Mouse (Mus musculus) liver, adult 2 months (tissue): ENCODE data around the gene Exosc3. TPM values are rescaled to one million over a fixed set of nuclear protein-coding genes. Genes with fewer than 3 reads are reported as not detected.
"Not testable (repeated sequence)": the region's sequence is repeated elsewhere in the genome, so short reads cannot be mapped to it uniquely, and the experiment has no call there.

Experiments used
- DNase-seq: peaks from one replicate; pipeline ENCODE4 v3.0.0-alpha.2; 2011; ENCODE audit warnings: low read depth, low spot score; ENCODE audit errors: extremely low read depth
- H3K27ac ChIP-seq: fragments of 200-500 bp; replicated peaks from 2 replicates; pipeline ENCODE4 v1.5.1; 2012; ENCODE audit warnings: low read depth, mild to moderate bottlenecking, control low read depth, inconsistent platforms, low read length; ENCODE audit not compliant: insufficient read depth
- H3K27me3 ChIP-seq: fragments of 200-500 bp; 2 replicates; pipeline ENCODE4 v1.6.1; 2012; ENCODE audit warnings: mild to moderate bottlenecking, moderate library complexity, low read length, inconsistent platforms; ENCODE audit not compliant: control insufficient read depth, insufficient read depth
- H3K36me3 ChIP-seq: fragments of 200-500 bp; 2 replicates; pipeline ENCODE4 v1.6.1; 2012; ENCODE audit warnings: low read length, inconsistent platforms; ENCODE audit not compliant: control insufficient read depth, insufficient read depth
- H3K4me1 ChIP-seq: fragments of 200-500 bp; 2 replicates; pipeline ENCODE4 v1.6.1; 2011; ENCODE audit warnings: low read length; ENCODE audit not compliant: control insufficient read depth, insufficient read depth
- H3K4me3 ChIP-seq: fragments of 200-500 bp; 2 replicates; pipeline ENCODE4 v1.5.1; 2011; ENCODE audit warnings: low read depth, mild to moderate bottlenecking, control low read depth, low read length, moderate library complexity; ENCODE audit not compliant: insufficient read depth
- H3K79me2 ChIP-seq: fragments of 200-500 bp; 2 replicates; pipeline ENCODE4 v1.6.1; 2012; ENCODE audit warnings: inconsistent platforms, mild to moderate bottlenecking, low read length, moderate library complexity; ENCODE audit not compliant: control insufficient read depth, insufficient read depth
- H3K9ac ChIP-seq: fragments of 200-500 bp; 2 replicates; pipeline ENCODE4 v1.6.1; 2012; ENCODE audit warnings: low read depth, mild to moderate bottlenecking, control low read depth, inconsistent platforms, low read length
- CTCF ChIP-seq: fragments of 200-500 bp; IDR thresholded peaks from 2 replicates; pipeline ENCODE4 v1.5.1; 2011; ENCODE audit warnings: low read depth, low read length, control low read depth
- POLR2A ChIP-seq: fragments of 200-500 bp; IDR thresholded peaks from 2 replicates; pipeline ENCODE4 v1.6.1; 2011; ENCODE audit warnings: low read length, control low read depth; ENCODE audit not compliant: insufficient read depth; ENCODE audit errors: extremely low read depth
- WGBS: fragments of 180-500 bp; shearing (Covaris S2); methylation state at CpG from one replicate; pipeline ENCODE4 v1.1.7; 2018; 5-methylcytosine and 5-hydroxymethylcytosine counted together
- polyA plus RNA-seq: library from polyadenylated mRNA; depleted of rRNA; stranded (reverse); fragments of >200 nt; gene quantifications from 2 replicates; pipeline ENCODE4 v1.2.3, GENCODE M21; 2012; rRNA removed
- total RNA-seq: library from RNA; depleted of rRNA; stranded (reverse); fragments of >200 nt; gene quantifications from 2 replicates; pipeline ENCODE4 v1.2.3, GENCODE M21; 2014; rRNA removed

Exosc3 gene
- total RNA-seq (21.2 and 22.4 TPM in 2 replicates), polyA plus RNA-seq (12.6 and 14.2 TPM in 2 replicates)

DNA sequence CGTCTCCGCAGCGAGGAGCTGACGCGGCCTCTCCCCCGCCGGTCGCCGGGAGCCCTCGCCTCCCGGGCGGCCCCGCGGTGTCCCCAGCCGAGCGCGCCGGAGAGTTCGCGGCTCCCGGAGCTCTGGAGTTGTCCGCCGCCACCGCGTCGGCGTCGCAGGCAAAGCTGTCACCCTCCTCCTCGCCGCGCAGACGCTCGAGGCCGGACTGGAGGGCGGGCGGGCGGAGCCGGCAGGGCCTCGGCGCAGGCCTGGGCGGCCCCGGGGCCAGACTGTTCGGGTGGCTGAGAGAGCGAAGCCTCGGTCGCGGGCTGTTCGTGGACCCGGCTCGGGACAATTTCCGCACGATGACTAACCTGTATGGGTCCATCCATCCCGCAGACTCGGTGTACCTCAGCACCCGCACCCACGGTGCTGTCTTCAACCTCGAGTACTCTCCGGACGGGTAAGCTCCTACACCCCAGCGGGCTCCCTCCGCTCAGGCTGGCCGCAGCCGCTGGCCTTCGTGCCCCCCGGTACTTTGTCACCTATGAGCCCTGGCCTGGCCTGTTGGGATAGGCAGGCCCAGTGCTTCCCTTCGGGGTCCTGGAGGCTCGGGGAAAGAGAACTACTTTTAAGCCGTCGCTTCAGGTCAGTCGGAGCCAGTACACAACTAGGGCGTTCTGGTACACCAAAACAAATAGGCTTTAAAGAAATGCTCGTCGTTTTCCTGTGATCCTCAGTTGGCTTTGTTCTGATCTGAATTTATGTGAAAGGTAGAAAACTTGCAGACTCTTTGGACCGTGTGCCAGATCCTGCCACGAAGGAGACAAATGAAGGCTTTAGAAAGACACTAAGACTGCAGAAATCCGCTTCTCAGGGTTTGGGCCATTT is at the start of gene Exosc3:
Gene Exosc3 (minus strand): TSS at position 447 of the 870 bp plus-strand sequence.
- WGBS, result under 1% methylated on average over 75 of the region's 76 CpGs
- peak; percentile 43 for DNase-seq
- H3K4me1 ChIP-seq, result peaks cover 8% of the 10 kb centered on the region

DNA sequence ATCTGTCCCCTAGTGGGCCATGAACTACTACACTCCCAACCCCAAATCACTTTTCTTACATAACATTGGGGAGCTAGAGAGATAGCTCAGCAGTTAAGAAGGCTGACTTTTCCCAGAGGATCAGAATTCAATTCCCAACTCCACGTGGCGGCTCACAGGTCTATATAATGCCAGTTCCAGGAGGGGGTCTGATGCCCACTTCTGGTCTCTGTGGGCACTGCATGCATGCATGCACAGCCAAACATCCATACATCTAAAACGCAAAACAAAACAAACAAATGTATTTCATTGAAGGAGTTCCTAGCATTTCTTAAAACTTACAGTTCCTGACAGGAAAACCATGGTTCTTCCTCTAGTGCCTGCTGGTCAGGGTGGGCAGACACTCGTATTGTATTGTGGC is 49.6 kb upstream of the Exosc3 start:
- no peak for DNase-seq
- Histone ChIP-seq H3K79me2 (no peaks in the 10 kb centered on the region), H3K4me1 (no peaks in the 10 kb centered on the region; the same call in 1 of the 2 replicates), H3K27me3 (no peaks in the 10 kb centered on the region), H3K36me3 (peaks cover 7% of the 10 kb centered on the region; the same call in 1 of the 2 replicates), H3K27ac (no peak overlapping the region), H3K4me3 (no peak overlapping the region), H3K9ac (no peak overlapping the region)
- WGBS, result 75% methylated on average over 4 of the region's 4 CpGs
- TF ChIP-seq CTCF, result peak; percentile 23; the same call in 1 of the 2 replicates
- TF ChIP-seq POLR2A, result no peak

More for the DNA sequence above, at the start of gene Exosc3:
- Histone ChIP-seq H3K79me2 (peaks cover 14% of the 10 kb centered on the region), H3K27me3 (no peaks in the 10 kb centered on the region), H3K9ac (peak within 1 kb of the TSS; percentile 91), H3K36me3 (peaks cover 6% of the 10 kb centered on the region), H3K4me3 (peak within 1 kb of the TSS; percentile 74), H3K27ac (peak within 1 kb of the TSS; percentile 71)
- no peak; the same call in 1 of the 2 replicates for TF ChIP-seq POLR2A
- TF ChIP-seq CTCF, result no peak

DNA sequence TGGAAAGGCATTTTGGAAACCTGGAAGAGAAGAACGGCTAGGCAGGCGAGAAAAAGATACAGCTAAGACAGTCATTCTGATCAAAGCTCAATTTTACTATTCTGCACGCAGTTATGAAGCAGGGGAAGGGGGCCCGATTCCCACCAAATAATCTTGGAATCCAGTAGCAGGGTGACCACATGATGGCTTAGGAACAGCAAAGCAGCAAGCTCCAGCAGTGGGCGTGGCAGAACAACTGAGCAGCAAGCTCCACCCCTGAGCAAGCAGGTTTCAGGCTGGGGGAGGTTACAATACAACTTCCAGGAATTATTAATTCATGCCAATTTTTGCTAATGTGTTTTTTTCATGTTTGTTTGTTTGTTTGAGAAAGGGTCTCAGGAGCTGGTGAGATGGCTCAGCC is 44.8 kb upstream of the Exosc3 start:
- not testable (repeated sequence) for DNase-seq, H3K4me3 ChIP-seq, H3K27me3 ChIP-seq, H3K36me3 ChIP-seq, H3K4me1 ChIP-seq, H3K9ac ChIP-seq, H3K27ac ChIP-seq, H3K79me2 ChIP-seq
- WGBS, result 97% methylated on average over 5 of the region's 5 CpGs

DNA sequence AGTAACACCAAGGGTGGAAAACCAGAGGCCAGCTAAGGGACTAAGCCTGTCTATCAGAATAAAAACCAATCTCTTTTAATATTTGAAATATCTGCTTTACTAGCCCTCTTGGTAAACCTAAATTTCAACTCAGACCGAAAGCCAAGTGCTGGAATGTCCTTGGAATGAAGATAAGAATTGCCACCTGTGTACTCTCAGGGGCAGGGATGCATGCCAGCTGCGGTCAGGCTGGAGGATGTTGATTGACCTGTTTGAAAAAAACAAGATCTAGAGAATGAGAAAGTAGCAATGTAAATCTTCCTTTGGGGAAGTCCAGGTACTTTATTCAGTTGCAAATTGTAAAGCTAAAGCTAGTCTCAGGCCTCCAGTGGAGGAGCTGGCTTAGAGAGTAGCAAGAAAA is 39.6 kb upstream of the Exosc3 start:
- H3K4me1 ChIP-seq, H3K9ac ChIP-seq, H3K79me2 ChIP-seq, H3K27ac ChIP-seq, H3K4me3 ChIP-seq, H3K27me3 ChIP-seq, DNase-seq: not testable (repeated sequence)
- 24% methylated on average over 2 of the region's 2 CpGs for WGBS
- peaks cover 11% of the 10 kb centered on the region for H3K36me3 ChIP-seq

DNA sequence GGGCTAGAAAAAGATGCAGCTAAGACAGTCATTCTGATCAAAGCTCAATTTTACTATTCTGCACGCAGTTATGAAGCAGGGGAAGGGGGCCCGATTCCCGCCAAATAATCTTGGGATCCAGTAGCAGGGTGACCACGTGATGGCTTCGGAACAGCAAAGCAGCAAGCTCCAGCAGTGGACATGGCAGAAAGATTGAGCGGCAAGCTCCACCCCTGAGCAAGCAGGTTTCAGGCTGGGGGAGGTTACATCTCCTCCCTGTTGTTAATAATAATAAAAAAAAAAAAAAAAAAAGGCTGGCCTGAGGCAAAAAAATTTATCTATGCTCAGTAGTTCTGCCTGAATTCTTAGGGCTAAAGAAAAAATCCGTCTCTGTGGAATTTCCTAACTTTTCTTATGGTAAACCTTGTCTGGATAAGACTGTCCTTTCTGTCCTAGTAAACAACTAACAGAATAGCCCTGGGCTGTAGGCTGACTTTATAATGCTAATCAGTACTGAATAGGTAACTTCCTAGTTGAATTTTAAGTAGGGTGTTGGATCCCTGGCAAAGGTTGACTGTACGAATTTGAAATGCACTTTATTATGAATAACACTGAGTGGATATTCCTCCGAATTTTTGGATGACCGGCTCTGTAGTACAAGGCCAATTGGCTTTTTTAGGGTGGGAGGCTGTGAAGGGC is 38.5 kb upstream of the Exosc3 start:
- H3K79me2 ChIP-seq, DNase-seq, H3K4me1 ChIP-seq, H3K27ac ChIP-seq, H3K27me3 ChIP-seq, H3K4me3 ChIP-seq, H3K9ac ChIP-seq: not testable (repeated sequence)
- WGBS, result 90% methylated on average over 10 of the region's 10 CpGs
- H3K36me3 ChIP-seq, result peaks cover 21% of the 10 kb centered on the region

DNA sequence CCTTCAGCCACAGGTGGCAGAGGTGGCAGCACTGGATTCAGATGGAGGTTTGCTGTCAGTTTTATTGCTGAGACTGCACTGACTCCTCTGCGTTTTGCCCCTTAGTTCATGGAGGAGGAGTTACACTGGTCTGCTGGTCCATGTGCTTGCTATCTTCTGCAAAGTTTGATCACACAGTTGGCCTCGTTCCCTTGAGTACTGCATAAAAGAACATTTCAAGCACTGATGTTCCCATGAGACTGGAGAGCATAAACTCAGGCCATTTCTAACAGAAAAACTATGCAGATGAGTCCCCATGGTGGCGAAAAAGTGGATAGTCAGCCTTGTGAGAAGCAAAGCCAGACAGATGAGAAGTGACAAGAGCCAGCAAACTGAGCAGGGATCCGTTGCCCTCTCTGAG is 34.0 kb upstream of the Exosc3 start:
- WGBS, result 90% methylated on average over 4 of the region's 4 CpGs
- no peak for DNase-seq
- Histone ChIP-seq H3K36me3 (peaks cover 52% of the 10 kb centered on the region), H3K79me2 (no peaks in the 10 kb centered on the region), H3K4me1 (no peaks in the 10 kb centered on the region), H3K9ac (no peak overlapping the region), H3K27me3 (no peaks in the 10 kb centered on the region), H3K27ac (no peak overlapping the region), H3K4me3 (no peak overlapping the region)
- no peak for TF ChIP-seq POLR2A
- no peak for TF ChIP-seq CTCF
